Mouse (Mus musculus) MEL (cell line): ENCODE data around the gene Hnmt. TPM values are rescaled to one million over a fixed set of nuclear protein-coding genes. Genes with fewer than 3 reads are reported as not detected.

Experiments used
- DNase-seq: peaks from one replicate; pipeline ENCODE4 v3.0.0; 2011; ENCODE audit warnings: low read depth, low spot score
- H3K27ac ChIP-seq: 2 replicates; pipeline ENCODE4 v1.5.1; 2012; ENCODE audit warnings: low read depth, mild to moderate bottlenecking, control low read depth, low read length, moderate library complexity; ENCODE audit not compliant: control insufficient read depth
- H3K27me3 ChIP-seq, 2 experiments: fragments of 150-350 bp in 1 of 2; sonication (generic) in 1 of 2; 2 replicates each; pipeline ENCODE4 v1.6.1; 2012; ENCODE audit warnings: low read length in 2 of 2, mild to moderate bottlenecking in 2 of 2, improper control_type of control experiment in 1 of 2, moderate library complexity in 1 of 2; ENCODE audit not compliant: insufficient read depth in 2 of 2, control insufficient read depth in 1 of 2
- H3K36me3 ChIP-seq, 2 experiments: 2 replicates each; pipeline ENCODE4 v1.6.1; 2012 to 2014; ENCODE audit warnings: low read length in 2 of 2, improper control_type of control experiment in 1 of 2, inconsistent platforms in 1 of 2, mild to moderate bottlenecking in 1 of 2; ENCODE audit not compliant: insufficient read depth in 2 of 2, control insufficient read depth in 1 of 2
- H3K4me1 ChIP-seq, 2 experiments: fragments of 150-350 bp in 1 of 2; sonication (generic) in 1 of 2; 2 replicates each; pipeline ENCODE4 v1.6.1; 2012; ENCODE audit warnings: low read length in 2 of 2, improper control_type of control experiment in 1 of 2, mild to moderate bottlenecking in 1 of 2; ENCODE audit not compliant: insufficient read depth in 2 of 2, control insufficient read depth in 1 of 2
- H3K4me3 ChIP-seq, 2 experiments: fragments of 150-350 bp in 1 of 2; sonication (generic) in 1 of 2; 2 replicates each; pipeline ENCODE4 v1.5.1; 2012; ENCODE audit warnings: low read depth in 2 of 2, low read length in 2 of 2, mild to moderate bottlenecking in 2 of 2, moderate library complexity in 2 of 2, control low read depth in 1 of 2, improper control_type of control experiment in 1 of 2; ENCODE audit not compliant: control insufficient read depth in 1 of 2, insufficient read depth in 1 of 2
- H3K79me2 ChIP-seq: 2 replicates; pipeline ENCODE4 v1.6.1; 2012; ENCODE audit warnings: mild to moderate bottlenecking, low read length, moderate library complexity; ENCODE audit not compliant: control insufficient read depth, poor library complexity, insufficient read depth
- H3K9ac ChIP-seq: 2 replicates; pipeline ENCODE4 v1.6.1; 2012; ENCODE audit warnings: low read depth, mild to moderate bottlenecking, control low read depth, low read length, moderate library complexity; ENCODE audit not compliant: control insufficient read depth, poor library complexity, severe bottlenecking
- H3K9me3 ChIP-seq: fragments of 150-350 bp; sonication (generic); replicated peaks from 2 replicates; pipeline ENCODE4 v1.6.1; 2012; ENCODE audit warnings: mild to moderate bottlenecking, low read length, improper control_type of control experiment, moderate library complexity; ENCODE audit not compliant: insufficient read depth
- BHLHE40 ChIP-seq: IDR thresholded peaks from 2 replicates; pipeline ENCODE4 v1.6.1; 2012; ENCODE audit warnings: low read depth, mild to moderate bottlenecking, inconsistent platforms, low read length, improper control_type of control experiment, borderline replicate concordance
- ELF1 ChIP-seq: IDR thresholded peaks from 2 replicates; pipeline ENCODE4 v1.6.1; 2014; ENCODE audit warnings: low read depth, mild to moderate bottlenecking, inconsistent platforms, low read length, improper control_type of control experiment, moderate library complexity
- ETS1 ChIP-seq: IDR thresholded peaks from 2 replicates; pipeline ENCODE4 v1.6.1; 2012; ENCODE audit warnings: low read depth, mild to moderate bottlenecking, inconsistent platforms, low read length, improper control_type of control experiment, moderate library complexity
- GABPA ChIP-seq: IDR thresholded peaks from 2 replicates; pipeline ENCODE4 v1.6.1; 2012; ENCODE audit warnings: low read depth, mild to moderate bottlenecking, inconsistent platforms, low read length, improper control_type of control experiment, moderate library complexity
- GATA1 ChIP-seq: IDR thresholded peaks from 2 replicates; pipeline ENCODE4 v1.6.1; 2011; ENCODE audit warnings: low read depth, low read length, improper control_type of control experiment
- HCFC1 ChIP-seq: IDR thresholded peaks from 2 replicates; pipeline ENCODE4 v1.6.1; 2012; ENCODE audit warnings: low read depth, mild to moderate bottlenecking, inconsistent platforms, low read length, improper control_type of control experiment, moderate library complexity
- KAT2A ChIP-seq: conservative IDR thresholded peaks from 2 replicates; pipeline ENCODE4 v1.6.1; 2012; ENCODE audit warnings: low read depth, low read length, improper control_type of control experiment, inconsistent platforms
- MAFK ChIP-seq: IDR thresholded peaks from 2 replicates; pipeline ENCODE4 v1.6.1; 2011; ENCODE audit warnings: low read depth, mild to moderate bottlenecking, low read length, improper control_type of control experiment, borderline replicate concordance
- MAZ ChIP-seq: IDR thresholded peaks from 2 replicates; pipeline ENCODE4 v1.6.1; 2012; ENCODE audit warnings: low read depth, mild to moderate bottlenecking, inconsistent platforms, low read length, improper control_type of control experiment
- MEF2A ChIP-seq: IDR thresholded peaks from 2 replicates; pipeline ENCODE4 v1.6.1; 2014; ENCODE audit warnings: low read depth, mild to moderate bottlenecking, inconsistent platforms, low read length, improper control_type of control experiment; ENCODE audit not compliant: poor library complexity, insufficient replicate concordance, severe bottlenecking; ENCODE audit errors: extremely low read depth
- MYB ChIP-seq: IDR thresholded peaks from 2 replicates; pipeline ENCODE4 v1.6.1; 2011; ENCODE audit warnings: mild to moderate bottlenecking, low read depth, low read length, improper control_type of control experiment
- MYC ChIP-seq: IDR thresholded peaks from 2 replicates; pipeline ENCODE4 v1.6.1; 2011; ENCODE audit warnings: low read depth, mild to moderate bottlenecking, low read length, improper control_type of control experiment, moderate library complexity
- NRF1 ChIP-seq: IDR thresholded peaks from 2 replicates; pipeline ENCODE4 v1.6.1; 2014; ENCODE audit warnings: low read depth, mild to moderate bottlenecking, inconsistent platforms, low read length, improper control_type of control experiment, moderate library complexity; ENCODE audit not compliant: poor library complexity, insufficient read depth, severe bottlenecking
- POLR2AphosphoS2 ChIP-seq: IDR thresholded peaks from 2 replicates; pipeline ENCODE4 v1.6.1; 2011; ENCODE audit warnings: low read length, improper control_type of control experiment
- RAD21 ChIP-seq: IDR thresholded peaks from 2 replicates; pipeline ENCODE4 v1.6.1; 2011; ENCODE audit warnings: mild to moderate bottlenecking, low read depth, low read length, improper control_type of control experiment
- RCOR1 ChIP-seq: IDR thresholded peaks from 2 replicates; pipeline ENCODE4 v1.6.1; 2012; ENCODE audit warnings: low read depth, mild to moderate bottlenecking, inconsistent platforms, low read length, improper control_type of control experiment
- SMC3 ChIP-seq: IDR thresholded peaks from 2 replicates; pipeline ENCODE4 v1.6.1; 2011; ENCODE audit warnings: low read depth, low read length, improper control_type of control experiment
- TAL1 ChIP-seq: IDR thresholded peaks from 2 replicates; pipeline ENCODE4 v1.6.1; 2012; ENCODE audit warnings: mild to moderate bottlenecking, inconsistent platforms, low read length, moderate library complexity, mixed read lengths
- TBP ChIP-seq: IDR thresholded peaks from 2 replicates; pipeline ENCODE4 v1.8.0; 2011; ENCODE audit warnings: low read depth, low read length, improper control_type of control experiment
- ZKSCAN1 ChIP-seq: IDR thresholded peaks from 2 replicates; pipeline ENCODE4 v1.6.1; 2012; ENCODE audit warnings: low read depth, mild to moderate bottlenecking, inconsistent platforms, low read length, improper control_type of control experiment, moderate library complexity
- ZNF384 ChIP-seq: IDR thresholded peaks from 2 replicates; pipeline ENCODE4 v1.6.1; 2012; ENCODE audit warnings: low read depth, mild to moderate bottlenecking, inconsistent platforms, low read length, improper control_type of control experiment
- polyA plus RNA-seq, 2 experiments: library from polyadenylated mRNA; stranded (reverse) in 1 of 2; unstranded in 1 of 2; fragments of >175 nt in 1 of 2; fragments of >200 nt in 1 of 2; gene quantifications; 2 replicates each; pipeline versions ENCODE4 v1.2.1 to v1.2.4; 2012; ENCODE audit warnings: low replicate concordance in 2 of 2, low read depth in 1 of 2; ENCODE audit not compliant: insufficient read length in 2 of 2, insufficient read depth in 1 of 2, missing spikeins in 1 of 2
- total RNA-seq: library from RNA; depleted of rRNA; stranded (reverse); fragments of 300-350 nt; gene quantifications from 2 replicates; pipeline ENCODE4 v1.2.3, GENCODE M21; 2012

Gene Hnmt
- total and polyA plus RNA-seq, 3 experiments: 3.0 to 7.0 TPM; not detected in 1

DNA sequence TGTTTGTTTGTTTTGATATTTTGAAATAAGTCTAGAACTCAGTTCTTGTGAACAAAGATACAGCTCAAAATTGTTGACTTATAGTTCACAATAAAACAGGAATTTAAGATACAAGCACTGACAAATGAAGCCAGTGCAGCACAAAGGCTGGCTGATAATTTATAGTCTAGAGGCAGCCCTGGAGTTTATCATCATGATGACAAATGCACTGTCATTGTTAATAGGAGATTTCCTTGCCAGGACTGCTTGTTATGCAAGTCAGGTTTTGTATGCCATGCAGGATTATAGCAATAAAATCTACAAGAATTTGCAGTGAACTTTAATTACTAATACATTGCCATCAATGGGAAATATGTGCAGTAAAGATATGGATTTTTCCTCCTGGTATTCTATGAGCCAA is 61.9 kb downstream of the Hnmt start:
- H3K9me3 ChIP-seq: no peaks in the 10 kb centered on the region

DNA sequence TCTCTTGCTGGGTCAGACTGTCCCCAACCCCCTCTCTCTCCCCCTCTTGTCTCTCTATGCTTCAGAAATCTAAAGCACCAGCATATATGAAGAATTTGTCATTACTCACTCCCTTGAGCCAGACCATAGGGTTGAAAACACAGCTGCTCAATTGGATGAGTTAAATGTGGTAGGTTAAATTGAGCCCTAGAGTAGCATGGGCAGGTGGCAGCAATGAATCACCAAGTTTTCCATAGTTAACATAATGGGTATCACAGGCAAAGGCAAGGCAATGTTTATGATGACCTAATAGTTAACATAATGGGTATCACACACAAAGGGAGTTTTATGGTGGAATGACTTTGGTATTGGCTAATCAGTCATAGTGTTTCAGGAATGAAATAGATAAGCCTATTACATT is 65.9 kb downstream of the Hnmt start:
- Histone ChIP-seq H3K4me3 (no peak overlapping the region), H3K36me3 (no peaks in the 10 kb centered on the region), H3K27ac (no peak overlapping the region), H3K79me2 (no peaks in the 10 kb centered on the region), H3K9me3 (no peaks in the 10 kb centered on the region), H3K4me1 (no peaks in the 10 kb centered on the region), H3K27me3 (no peaks in the 10 kb centered on the region), H3K9ac (no peak overlapping the region)
- no peak for TF ChIP-seq ZKSCAN1
- TF ChIP-seq MYB: no peak
- no peak for TF ChIP-seq POLR2AphosphoS2
- no peak for DNase-seq

More for the DNA sequence above, 61.9 kb downstream of the Hnmt start:
- no peaks in the 10 kb centered on the region for H3K36me3 ChIP-seq
- no peaks in the 10 kb centered on the region for H3K4me1 ChIP-seq
- H3K27me3 ChIP-seq: no peaks in the 10 kb centered on the region
- H3K4me3 ChIP-seq: no peak overlapping the region
- no peaks in the 10 kb centered on the region for H3K79me2 ChIP-seq
- no peak overlapping the region for H3K9ac ChIP-seq
- TF ChIP-seq MAFK (no peak), RCOR1 (no peak), HCFC1 (no peak), ZNF384 (no peak), GATA1 (no peak), NRF1 (no peak), MYC (no peak), BHLHE40 (no peak), SMC3 (no peak), ETS1 (no peak), TAL1 (no peak), RAD21 (no peak), ELF1 (no peak), MEF2A (no peak), KAT2A (no peak), POLR2AphosphoS2 (no peak), GABPA (no peak), MAZ (no peak), TBP (no peak), ZKSCAN1 (no peak)
- DNase-seq: peak; percentile 30
- H3K27ac ChIP-seq: no peak overlapping the region
